Mouse (Mus musculus): Measurements from ENCODE around the gene Adssl1.

The Adssl1 gene

GRCm38 (mm10) chr12:112593951-112594915 lies 25.6 kb upstream of the Adssl1 start:
- DNase-seq, result no peak

- no peak for DNase-seq
Observed at GRCm38 (mm10) chr12:112594989-112595388, 24.9 kb upstream of the Adssl1 start.

- no peak for DNase-seq
Observed at GRCm38 (mm10) chr12:112595626-112596025, 24.2 kb upstream of the Adssl1 start.

- no peak for DNase-seq
Observed at GRCm38 (mm10) chr12:112596454-112596853, 23.4 kb upstream of the Adssl1 start.

GRCm38 (mm10) chr12:112596891-112597500 lies 22.8 kb upstream of the Adssl1 start:
- DNase-seq, result no peak

GRCm38 (mm10) chr12:112597618-112598017 lies 22.2 kb upstream of the Adssl1 start:
- peak in 1 of 2 experiments; percentile 42 for DNase-seq

GRCm38 (mm10) chr12:112599198-112599597 lies 20.6 kb upstream of the Adssl1 start:
- no peak for DNase-seq

- no peak for DNase-seq
Observed at GRCm38 (mm10) chr12:112599942-112600611, 19.8 kb upstream of the Adssl1 start.

GRCm38 (mm10) chr12:112604022-112604421 lies 15.8 kb upstream of the Adssl1 start:
- DNase-seq, result no peak

- DNase-seq, result no peak
Observed at GRCm38 (mm10) chr12:112604709-112605649, 14.9 kb upstream of the Adssl1 start.

GRCm38 (mm10) chr12:112605766-112606165 lies 14.1 kb upstream of the Adssl1 start:
- DNase-seq, result peak; percentile 77 to 80

- no peak for DNase-seq
Observed at GRCm38 (mm10) chr12:112606998-112607397, 12.8 kb upstream of the Adssl1 start.

GRCm38 (mm10) chr12:112609031-112609430 lies 10.8 kb upstream of the Adssl1 start:
- no peak for DNase-seq

GRCm38 (mm10) chr12:112616668-112617067 lies 3.2 kb upstream of the Adssl1 start:
- no peak for DNase-seq

- DNase-seq, result no peak
Observed at GRCm38 (mm10) chr12:112617184-112617583, 2.7 kb upstream of the Adssl1 start.

GRCm38 (mm10) chr12:112617898-112618380 lies 1.9 kb upstream of the Adssl1 start:
- DNase-seq, result peak in 1 of 2 experiments; percentile 26

GRCm38 (mm10) chr12:112618981-112619685 lies 712 bp upstream of the Adssl1 start:
- no peak for DNase-seq

- no peak for DNase-seq
Observed at GRCm38 (mm10) chr12:112620354-112621061, 663 bp downstream of the Adssl1 start.

GRCm38 (mm10) chr12:112621900-112622299 lies 2.1 kb downstream of the Adssl1 start:
- DNase-seq, result no peak

- DNase-seq, result peak; percentile 65 to 67
Observed at GRCm38 (mm10) chr12:112623742-112624141, 3.9 kb downstream of the Adssl1 start.

- no peak for DNase-seq
Observed at GRCm38 (mm10) chr12:112625700-112626099, 5.9 kb downstream of the Adssl1 start.

Measured in cerebellum, postnatal 36 days (tissue).